Mouse (Mus musculus) embryonic fibroblast, embryonic 13.5 days (primary cell): ENCODE results near the gene P2ry10.

Experiments
- CTCF ChIP-seq: IDR thresholded peaks from 2 replicates; pipeline ENCODE4 v1.5.1; 2011; ENCODE audit warnings: mild to moderate bottlenecking, control low read depth, low read length, moderate library complexity, borderline replicate concordance; ENCODE audit not compliant: insufficient read depth
- POLR2A ChIP-seq: IDR thresholded peaks from 2 replicates; pipeline ENCODE4 v1.6.1; 2011; ENCODE audit warnings: low read depth, mild to moderate bottlenecking, control low read depth, low read length, moderate library complexity

GRCm38 (mm10) chrX:107143184-107143583 lies 54.9 kb downstream of the P2ry10 start:
- no peak for TF ChIP-seq CTCF
- no peak for TF ChIP-seq POLR2A
